Mouse (Mus musculus) G1E-ER4 (cell line): ENCODE measurements around the gene Pgk1. TPM values are rescaled to one million over a fixed set of nuclear protein-coding genes. Genes with fewer than 3 reads are reported as not detected.

Experiments used
- GATA1 ChIP-seq: IDR thresholded peaks from one replicate; pipeline ENCODE4 v1.8.0; 2012; ENCODE audit warnings: low read length, inconsistent platforms
- polyA plus RNA-seq: library from polyadenylated mRNA; stranded (reverse); fragments of >175 nt; gene quantifications from 2 replicates; pipeline ENCODE4 v1.2.3, GENCODE M21; 2012

Gene Pgk1
- polyA plus RNA-seq, 1 experiment, result 40.9 TPM

DNA sequence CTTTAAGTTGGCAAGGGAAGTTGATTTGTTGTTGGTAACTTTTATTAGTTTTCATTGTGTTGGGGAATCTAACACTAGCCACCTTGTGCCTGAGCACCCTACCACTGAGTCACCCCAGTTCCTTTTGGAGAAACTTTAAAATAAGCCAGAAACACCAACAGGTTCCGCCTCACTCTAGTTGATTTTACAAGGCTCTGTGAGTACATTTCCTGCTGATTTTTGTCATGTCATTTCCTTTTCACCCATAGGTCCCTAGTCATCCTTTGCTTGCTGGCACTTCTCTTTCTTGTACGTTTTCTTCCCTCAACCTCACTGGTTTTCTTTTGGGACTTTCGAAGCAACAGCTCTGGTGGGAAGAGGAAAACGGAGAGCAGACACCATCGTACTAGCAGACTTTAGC is 2.5 kb downstream of the Pgk1 start:
- no peak for TF ChIP-seq GATA1

GRCm38 (mm10) chrX:106190091-106190490 is 3.2 kb downstream of the Pgk1 start:
- no peak for TF ChIP-seq GATA1

GRCm38 (mm10) chrX:106197308-106197707 is 10.4 kb downstream of the Pgk1 start:
- no peak for TF ChIP-seq GATA1

GRCm38 (mm10) chrX:106198904-106199303 is 12.0 kb downstream of the Pgk1 start:
- no peak for TF ChIP-seq GATA1

DNA sequence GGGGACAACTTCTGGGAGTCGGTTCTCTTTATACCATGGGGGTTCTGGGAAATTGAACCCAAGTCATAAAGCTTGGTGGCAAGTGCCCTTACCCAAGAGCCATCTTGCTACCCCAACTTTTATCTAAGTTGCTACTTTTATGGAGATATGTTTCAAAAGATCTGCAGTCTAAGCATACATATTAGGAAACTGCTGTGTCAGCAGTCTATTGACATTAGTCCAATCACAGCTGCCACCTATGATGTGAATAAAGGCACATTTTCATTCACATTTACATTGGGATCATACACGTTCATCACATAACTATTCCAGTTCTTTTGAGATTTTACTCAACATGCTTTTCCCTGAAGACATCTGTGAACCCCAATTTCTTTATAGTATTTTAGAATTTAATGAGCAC is 22.2 kb downstream of the Pgk1 start:
- no peak for TF ChIP-seq GATA1

- no peak for TF ChIP-seq GATA1
Observed at GRCm38 (mm10) chrX:106219171-106220032, 32.5 kb downstream of the Pgk1 start.

DNA sequence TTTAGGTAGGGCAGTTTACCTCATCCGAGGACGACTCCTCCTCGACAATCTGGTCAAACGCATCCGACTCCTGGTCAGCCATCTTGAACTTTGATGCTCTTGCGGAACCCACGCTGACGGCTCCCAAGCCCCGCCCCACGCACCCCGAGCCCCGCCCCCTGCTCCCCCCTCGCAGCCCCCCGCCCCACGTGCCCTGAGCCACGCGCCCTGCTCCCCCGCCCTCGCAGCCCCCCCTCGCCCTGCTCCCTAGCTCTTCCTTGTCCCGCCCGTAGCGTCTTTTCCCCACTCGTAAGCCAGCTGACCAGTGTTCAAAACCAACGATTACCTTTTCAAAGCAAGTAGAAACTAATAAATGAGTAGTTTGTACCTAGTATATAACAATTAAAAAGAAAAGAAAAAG is 34.2 kb downstream of the Pgk1 start, which contains the start of gene Taf9b:
Taf9b (minus strand) TSS at position 101 of the 400 bp plus-strand sequence.
- no peak for TF ChIP-seq GATA1

Other genes starting within 250 kb of the Pgk1 start
- gene Magt1, start 175.2 kb upstream of the Pgk1 start, polyA plus RNA-seq, result 2.2 and 3.0 TPM in 2 replicates
- 12.0 and 18.6 TPM in 2 replicates for gene Cox7b, start 171.4 kb upstream of the Pgk1 start, polyA plus RNA-seq
- 0.56 and 0.66 TPM in 2 replicates for gene Atp7a, start 159.8 kb upstream of the Pgk1 start, polyA plus RNA-seq
- gene Tlr13, start 43.9 kb upstream of the Pgk1 start, polyA plus RNA-seq, result not detected in 2 replicates
- 0.25 and 0.46 TPM in 2 replicates for gene Taf9b, start 34.1 kb downstream of the Pgk1 start, polyA plus RNA-seq
- gene Fnd3c2, start 68.3 kb downstream of the Pgk1 start, polyA plus RNA-seq, result not detected in 2 replicates